Mouse (Mus musculus) liver, embryonic 14.5 days (tissue): ENCODE data around the gene Ltbp1. TPM values are rescaled to one million over a fixed set of nuclear protein-coding genes. Genes with fewer than 3 reads are reported as not detected.

Source experiments
- ATAC-seq: fragments of 200-750 bp; cut with Nextera tagmentation; 2 replicates; pipeline ENCODE4 v1.8.0; 2017; ENCODE audit warnings: moderate number of reproducible peaks, mild to moderate bottlenecking, moderate library complexity; ENCODE audit not compliant: insufficient read depth
- DNase-seq, 3 experiments: peaks; one replicate each; pipeline ENCODE4 v3.0.0-alpha.2; 2012 to 2013; ENCODE audit warnings: low read depth in 3 of 3, low spot score in 3 of 3
- H3K27ac ChIP-seq: fragments of 300-500 bp; sonication (generic); 2 replicates; pipeline ENCODE4 v1.5.1; 2014; ENCODE audit warnings: moderate library complexity, mild to moderate bottlenecking, control low read depth, inconsistent platforms
- H3K27me3 ChIP-seq: fragments of 300-500 bp; sonication (generic); 2 replicates; pipeline ENCODE4 v1.6.1; 2014; ENCODE audit warnings: mild to moderate bottlenecking, low read length, moderate library complexity; ENCODE audit not compliant: control insufficient read depth, insufficient read depth
- H3K36me3 ChIP-seq: fragments of 300-500 bp; sonication (generic); replicated peaks from 2 replicates; pipeline ENCODE4 v1.6.1; 2014; ENCODE audit warnings: low read depth; ENCODE audit not compliant: control insufficient read depth, insufficient read depth
- H3K4me1 ChIP-seq, 2 experiments: fragments of 200-500 bp in 1 of 2; fragments of 300-500 bp in 1 of 2; sonication (generic) in 1 of 2; replicated peaks; 2 replicates each; pipeline ENCODE4 v1.6.1; 2012 to 2014; ENCODE audit warnings: antibody characterized with exemption in 1 of 2, inconsistent platforms in 1 of 2, low read length in 1 of 2; ENCODE audit not compliant: control insufficient read depth in 2 of 2, insufficient read depth in 2 of 2
- H3K4me2 ChIP-seq: fragments of 300-500 bp; sonication (generic); 2 replicates; pipeline ENCODE4 v1.6.1; 2014; ENCODE audit warnings: low read depth, mild to moderate bottlenecking, control low read depth, moderate library complexity
- H3K4me3 ChIP-seq, 2 experiments: fragments of 200-500 bp in 1 of 2; fragments of 300-500 bp in 1 of 2; sonication (generic) in 1 of 2; 2 replicates each; pipeline ENCODE4 v1.5.1; 2012 to 2014; ENCODE audit warnings: low read depth in 2 of 2, low read length in 2 of 2, mild to moderate bottlenecking in 2 of 2, control low read depth in 1 of 2, inconsistent platforms in 1 of 2, moderate library complexity in 1 of 2; ENCODE audit not compliant: insufficient read depth in 1 of 2
- H3K9ac ChIP-seq: fragments of 300-500 bp; sonication (generic); replicated peaks from 2 replicates; pipeline ENCODE4 v1.6.1; 2014; ENCODE audit warnings: mild to moderate bottlenecking, control low read depth, moderate library complexity
- H3K9me3 ChIP-seq: fragments of 300-500 bp; sonication (generic); 2 replicates; pipeline ENCODE4 v1.6.1; 2016; ENCODE audit warnings: low read length, mixed read lengths; ENCODE audit not compliant: control insufficient read depth
- CTCF ChIP-seq: IDR thresholded peaks from 2 replicates; pipeline ENCODE4 v1.5.1; 2016; ENCODE audit warnings: antibody characterized with exemption, low read depth, control low read depth
- EP300 ChIP-seq: IDR thresholded peaks from 2 replicates; pipeline ENCODE4 v1.6.1; 2016; ENCODE audit warnings: antibody characterized with exemption, low read depth
- WGBS: fragments of 180-500 bp; shearing (Covaris S2); extraction: QIAGEN DNeasy Blood & Tissue Kit; methylation state at CpG from one replicate; pipeline ENCODE4 v1.1.7; 2014; ENCODE audit not compliant: insufficient replicate concordance; 5-methylcytosine and 5-hydroxymethylcytosine counted together
- polyA plus RNA-seq, 2 experiments: library from polyadenylated mRNA; depleted of rRNA in 1 of 2; stranded (reverse) in 1 of 2; unstranded in 1 of 2; fragments of >200 nt; fragmentation: Nextera tagmentation in 1 of 2; extraction: Ambion mirVana in 1 of 2; gene quantifications; 2 replicates each; pipeline versions ENCODE4 v1.2.1 to v1.2.3; 2012 to 2014

Gene Ltbp1
- polyA plus RNA-seq, 2 experiments: 1.9 to 2.2 TPM

GRCm38 (mm10) chr17:75355431-75355830 lies 350.1 kb downstream of the Ltbp1 start:
- no peak for DNase-seq
- ATAC-seq: no peak
- Histone ChIP-seq H3K36me3 (no peaks in the 10 kb centered on the region), H3K9me3 (no peaks in the 10 kb centered on the region), H3K27ac (no peak overlapping the region), H3K4me3 (no peak overlapping the region), H3K27me3 (no peaks in the 10 kb centered on the region), H3K4me2 (no peak overlapping the region), H3K4me1 (no peaks in the 10 kb centered on the region), H3K9ac (no peak overlapping the region)
- TF ChIP-seq CTCF (no peak), EP300 (no peak)
- 46% methylated on average over 5 of the region's 5 CpGs for WGBS

GRCm38 (mm10) chr17:75360111-75360510 lies 354.7 kb downstream of the Ltbp1 start:
- Histone ChIP-seq H3K4me2 (no peak overlapping the region), H3K27ac (no peak overlapping the region), H3K27me3 (no peaks in the 10 kb centered on the region), H3K4me1 (no peaks in the 10 kb centered on the region), H3K4me3 (no peak overlapping the region), H3K9me3 (no peaks in the 10 kb centered on the region), H3K36me3 (no peaks in the 10 kb centered on the region), H3K9ac (no peak overlapping the region)
- 73% methylated on average over 7 of the region's 7 CpGs for WGBS
- ATAC-seq: no peak
- DNase-seq: no peak
- TF ChIP-seq CTCF (no peak), EP300 (no peak)

GRCm38 (mm10) chr17:75366332-75366731 lies 361.0 kb downstream of the Ltbp1 start:
- H3K9ac ChIP-seq: no peak overlapping the region
- 62% methylated on average over 6 of the region's 6 CpGs for WGBS
- no peak overlapping the region for H3K4me3 ChIP-seq
- TF ChIP-seq EP300 (no peak), CTCF (no peak)
- H3K27ac ChIP-seq: no peak overlapping the region
- H3K27me3 ChIP-seq: no peaks in the 10 kb centered on the region
- DNase-seq (no peak), ATAC-seq (no peak)
- H3K9me3 ChIP-seq: no peaks in the 10 kb centered on the region
- H3K4me1 ChIP-seq: no peaks in the 10 kb centered on the region
- H3K4me2 ChIP-seq: no peak overlapping the region
- no peaks in the 10 kb centered on the region for H3K36me3 ChIP-seq

- Histone ChIP-seq H3K27me3 (no peaks in the 10 kb centered on the region), H3K36me3 (no peaks in the 10 kb centered on the region), H3K9ac (no peak overlapping the region), H3K9me3 (no peaks in the 10 kb centered on the region), H3K4me1 (no peaks in the 10 kb centered on the region), H3K4me2 (no peak overlapping the region), H3K4me3 (no peak overlapping the region), H3K27ac (no peak overlapping the region)
- DNase-seq (no peak), ATAC-seq (no peak)
- 86% methylated on average over 18 of the region's 18 CpGs for WGBS
- TF ChIP-seq CTCF: no peak
- no peak for TF ChIP-seq EP300
Observed at GRCm38 (mm10) chr17:75367486-75368155, 362.3 kb downstream of the Ltbp1 start.

GRCm38 (mm10) chr17:75368580-75368979 lies 363.2 kb downstream of the Ltbp1 start:
- ATAC-seq: no peak
- no peak overlapping the region for H3K9ac ChIP-seq
- no peak overlapping the region for H3K4me2 ChIP-seq
- no peaks in the 10 kb centered on the region for H3K27me3 ChIP-seq
- no peaks in the 10 kb centered on the region for H3K36me3 ChIP-seq
- no peak for TF ChIP-seq CTCF
- no peak for TF ChIP-seq EP300
- 68% methylated on average over 5 of the region's 5 CpGs for WGBS
- H3K9me3 ChIP-seq: no peaks in the 10 kb centered on the region
- H3K4me3 ChIP-seq: no peak overlapping the region
- H3K4me1 ChIP-seq: no peaks in the 10 kb centered on the region
- no peak for DNase-seq
- no peak overlapping the region for H3K27ac ChIP-seq
